22 mouse cellular contexts compared by ENCODE assay signal in genomic region chr5:89878866-89879392, GRCm38 (mm10). TPM values are rescaled to one million over a fixed set of nuclear protein-coding genes. Genes with fewer than 3 reads are reported as not detected.
DNase-seq lines count a peak whose midpoint lies in the region; ATAC-seq lines count a peak whose summit lies in the region.
"Had no signal": no experiment of that assay in that cellular context is flagged by ENCODE, and none has a peak within 500 bp of the region (broad histone marks: within the 10 kb centered on the region; RNA-seq: fewer than 3 reads in every experiment).

No protein-coding gene starts in this region.

- peak overlapping the region; percentile 54 for H3K27ac ChIP-seq in forebrain, embryonic 13.5 days
- H3K27ac ChIP-seq in forebrain, embryonic 10.5 days = no peak overlapping the region
- H3K27ac ChIP-seq: embryonic facial prominence, embryonic 10.5 days; gastrocnemius, adult 2 months; heart, embryonic 10.5 days; hindbrain, embryonic 14.5 days had no signal

- DNase-seq in forebrain, embryonic 10.5 days (ENCODE audit: extremely low spot score, low spot score) = no peak
- peak; percentile 6 to 47 for DNase-seq in layer of hippocampus, adult 18-20 months (ENCODE audit: low spot score in 2 of 2)
- no peak for DNase-seq in layer of hippocampus, adult 11-12 months (ENCODE audit: low spot score)
- DNase-seq in brain, embryonic 18.5 days (ENCODE audit: low read depth, low spot score) = peak; percentile 57
- peak; percentile 15 for DNase-seq in telencephalon, adult 2 months (ENCODE audit: low read depth, low spot score)
- no peak for DNase-seq in cerebellum, adult 11-12 months
- DNase-seq: adrenal gland, adult 8-10 months; adrenal gland, postnatal 36 days; B cell, adult 2 months; cerebellum, adult 2 months; cerebellum, postnatal 10 days; gastrocnemius, adult 2 months; gastrocnemius, postnatal 25 days; heart, adult 18-20 months; heart, postnatal 10 days had no signal

- peaks cover 3% of the 10 kb centered on the region; the same call in 1 of the 2 replicates for H3K36me3 ChIP-seq in forebrain, embryonic 13.5 days (ENCODE audit: poor library complexity, severe bottlenecking)
- H3K36me3 ChIP-seq in forebrain, embryonic 10.5 days (replicated peaks) = peaks cover 10% of the 10 kb centered on the region
- H3K36me3 ChIP-seq: G1E; heart, embryonic 10.5 days had no signal

- H3K4me2 ChIP-seq in forebrain, embryonic 13.5 days = no peak overlapping the region; the same call in 1 of the 2 replicates
- H3K4me2 ChIP-seq: hindbrain, embryonic 14.5 days had no signal

- H3K4me1 ChIP-seq in forebrain, embryonic 13.5 days = peaks cover 12% of the 10 kb centered on the region; the same call in 1 of the 2 replicates
- peaks cover 40% of the 10 kb centered on the region for H3K4me1 ChIP-seq in forebrain, embryonic 10.5 days

- ATAC-seq in forebrain, embryonic 13.5 days = peak; percentile 22; the same call in 1 of the 2 replicates
- ATAC-seq: CD4-positive, CD25-positive, alpha-beta regulatory T cell, adult 4 months; intestine, embryonic 16.5 days had no signal

- no peaks in the 10 kb centered on the region; the same call in 1 of the 2 replicates for H3K9me3 ChIP-seq in forebrain, embryonic 13.5 days (replicated peaks)
- H3K9me3 ChIP-seq in forebrain, embryonic 10.5 days = peaks cover 7% of the 10 kb centered on the region
- H3K9me3 ChIP-seq: heart, embryonic 10.5 days had no signal

- H3K27me3 ChIP-seq in forebrain, embryonic 13.5 days = no peaks in the 10 kb centered on the region
- peaks cover 2% of the 10 kb centered on the region for H3K27me3 ChIP-seq in forebrain, embryonic 10.5 days (ENCODE audit: poor library complexity, severe bottlenecking)

- H3K9ac ChIP-seq in forebrain, embryonic 13.5 days = no peak overlapping the region
- H3K9ac ChIP-seq: hindbrain, embryonic 14.5 days had no signal

- 39% methylated on average over 11 of the region's 11 CpGs for WGBS in forebrain, embryonic 13.5 days
- WGBS in forebrain, embryonic 10.5 days = 69% methylated on average over 11 of the region's 11 CpGs

- no peak overlapping the region for H3K4me3 ChIP-seq in forebrain, embryonic 13.5 days
- H3K4me3 ChIP-seq in forebrain, embryonic 10.5 days = no peak overlapping the region
- H3K4me3 ChIP-seq: embryonic facial prominence, embryonic 10.5 days; gastrocnemius, adult 2 months; heart, embryonic 10.5 days had no signal

RNA-seq across cellular contexts. Expression of gene Adamts3, which starts 4.2 kb away (rescaled TPM):
- polyA plus RNA-seq in forebrain, embryonic 13.5 days (2015; fragmentation: Nextera tagmentation; extraction: Ambion mirVana) = 6.1 and 6.8 TPM in 2 replicates
- 8.8 and 10.0 TPM in 2 replicates for polyA plus RNA-seq in forebrain, embryonic 10.5 days (2016; fragmentation: Nextera tagmentation; extraction: Ambion mirVana)
- 10 to 100 TPM; 18.9 to 20.1 TPM for total RNA-seq in layer of hippocampus, adult 18-20 months (2021)
- polyA plus RNA-seq: CD4-positive, CD25-positive, alpha-beta regulatory T cell, adult 4 months; G1E had no signal

Comparison
In these comparisons a context has a peak if more than half of its experiments do, and no peak if none do; other contexts are left out.
1. DNase-seq: peak in layer of hippocampus, adult 18-20 months (2 of 2), brain, embryonic 18.5 days (single experiment) and telencephalon, adult 2 months (single experiment); none in forebrain, embryonic 10.5 days (single experiment), layer of hippocampus, adult 11-12 months (single experiment) and cerebellum, adult 11-12 months (single experiment).